Comparison of ENCODE assay signal across 8 mouse cellular contexts in genomic region chrX:53670294-53670693, GRCm38 (mm10). TPM values are rescaled to one million over a fixed set of nuclear protein-coding genes. Genes with fewer than 3 reads are reported as not detected.
A peak's percentile ranks its signal among the peaks of the same experiment; 100 is the strongest.
DNase-seq lines count a peak whose midpoint lies in the region; ATAC-seq lines count a peak whose summit lies in the region.

Rtl8b (minus strand) TSS chrX:53670408.

- no peak within 1 kb of the TSS for H3K27ac ChIP-seq in midbrain, embryonic 11.5 days (ENCODE audit: low read depth, low read length)

- peak; percentile 83 for DNase-seq in adrenal gland, postnatal 10 days
- peak; percentile 72 for DNase-seq in embryo, embryonic 9.5 days (ENCODE audit: extremely low spot score)
- DNase-seq in heart, adult 11 months: peak; percentile 99
- peak; percentile 80 for DNase-seq in kidney, adult 11 months
- DNase-seq in left cerebral cortex, postnatal 4 days: peak; percentile 74
- DNase-seq in midbrain, embryonic 11.5 days (ENCODE audit: low spot score, missing footprints): peak; percentile 95
- DNase-seq in right cerebral cortex, postnatal 4 days: peak; percentile 65
- peak; percentile 78 for DNase-seq in yolk sac, embryonic 10.5 days (ENCODE audit: low spot score)

- H3K9ac ChIP-seq in midbrain, embryonic 11.5 days (ENCODE audit: low read length): peak within 1 kb of the TSS; percentile 14; the same call in 1 of the 2 replicates

- intact Hi-C loops in left cerebral cortex, postnatal 4 days (cut with DNase I): loop anchor here (5.0 kb wide), 1 partner anchor 63 kb away; the partner anchor contains the start of genes Gm14597 and Rtl8c

- 28% methylated on average over 10 of the region's 15 CpGs for WGBS in midbrain, embryonic 11.5 days

- peak; percentile 92 for ATAC-seq in midbrain, embryonic 11.5 days (ENCODE audit: low FRiP score)

- no peaks in the 10 kb centered on the region for H3K9me3 ChIP-seq in midbrain, embryonic 11.5 days (ENCODE audit: control insufficient read depth, low read length)

- peak within 1 kb of the TSS; percentile 8; the same call in 1 of the 2 replicates for H3K4me3 ChIP-seq in midbrain, embryonic 11.5 days (ENCODE audit: low read depth, low read length)

- no peaks in the 10 kb centered on the region for H3K27me3 ChIP-seq in midbrain, embryonic 11.5 days (ENCODE audit: control insufficient read depth, insufficient read depth, low read length)

- H3K4me1 ChIP-seq in midbrain, embryonic 11.5 days (ENCODE audit: control insufficient read depth, insufficient read depth, low read length): no peaks in the 10 kb centered on the region

- peak within 1 kb of the TSS; percentile 30; the same call in 1 of the 2 replicates for H3K4me2 ChIP-seq in midbrain, embryonic 11.5 days

- H3K36me3 ChIP-seq in midbrain, embryonic 11.5 days (ENCODE audit: control insufficient read depth, insufficient read depth, low read length): no peaks in the 10 kb centered on the region

RNA-seq across cellular contexts. Expression of gene Rtl8b, which starts in this region (rescaled TPM):
- 10 to 100 TPM; 87.7 to 93.6 TPM for total RNA-seq in adrenal gland, postnatal 10 days (2021)
- total RNA-seq in left cerebral cortex, postnatal 4 days (2021): 100 to 1,000 TPM; 172 to 200 TPM
- polyA plus RNA-seq in midbrain, embryonic 11.5 days (2014; fragmentation: Nextera tagmentation; extraction: Ambion mirVana): 74.0 and 80.3 TPM in 2 replicates
